Mouse (Mus musculus) MEL (cell line): ENCODE data around the gene Miga1. TPM values are rescaled to one million over a fixed set of nuclear protein-coding genes. Genes with fewer than 3 reads are reported as not detected.
"Not testable (repeated sequence)": the region's sequence is repeated elsewhere in the genome, so short reads cannot be mapped to it uniquely, and the experiment has no call there.

Source experiments
- DNase-seq: peaks from one replicate; pipeline ENCODE4 v3.0.0; 2011; ENCODE audit warnings: low read depth, low spot score
- H3K27ac ChIP-seq: 2 replicates; pipeline ENCODE4 v1.5.1; 2012; ENCODE audit warnings: low read depth, mild to moderate bottlenecking, control low read depth, low read length, moderate library complexity; ENCODE audit not compliant: control insufficient read depth
- H3K27me3 ChIP-seq, 2 experiments: fragments of 150-350 bp in 1 of 2; sonication (generic) in 1 of 2; 2 replicates each; pipeline ENCODE4 v1.6.1; 2012; ENCODE audit warnings: low read length in 2 of 2, mild to moderate bottlenecking in 2 of 2, improper control_type of control experiment in 1 of 2, moderate library complexity in 1 of 2; ENCODE audit not compliant: insufficient read depth in 2 of 2, control insufficient read depth in 1 of 2
- H3K36me3 ChIP-seq, 2 experiments: 2 replicates each; pipeline ENCODE4 v1.6.1; 2012 to 2014; ENCODE audit warnings: low read length in 2 of 2, improper control_type of control experiment in 1 of 2, inconsistent platforms in 1 of 2, mild to moderate bottlenecking in 1 of 2; ENCODE audit not compliant: insufficient read depth in 2 of 2, control insufficient read depth in 1 of 2
- H3K4me1 ChIP-seq, 2 experiments: fragments of 150-350 bp in 1 of 2; sonication (generic) in 1 of 2; 2 replicates each; pipeline ENCODE4 v1.6.1; 2012; ENCODE audit warnings: low read length in 2 of 2, improper control_type of control experiment in 1 of 2, mild to moderate bottlenecking in 1 of 2; ENCODE audit not compliant: insufficient read depth in 2 of 2, control insufficient read depth in 1 of 2
- H3K4me3 ChIP-seq, 2 experiments: fragments of 150-350 bp in 1 of 2; sonication (generic) in 1 of 2; 2 replicates each; pipeline ENCODE4 v1.5.1; 2012; ENCODE audit warnings: low read depth in 2 of 2, low read length in 2 of 2, mild to moderate bottlenecking in 2 of 2, moderate library complexity in 2 of 2, control low read depth in 1 of 2, improper control_type of control experiment in 1 of 2; ENCODE audit not compliant: control insufficient read depth in 1 of 2, insufficient read depth in 1 of 2
- H3K79me2 ChIP-seq: 2 replicates; pipeline ENCODE4 v1.6.1; 2012; ENCODE audit warnings: mild to moderate bottlenecking, low read length, moderate library complexity; ENCODE audit not compliant: control insufficient read depth, poor library complexity, insufficient read depth
- H3K9ac ChIP-seq: 2 replicates; pipeline ENCODE4 v1.6.1; 2012; ENCODE audit warnings: low read depth, mild to moderate bottlenecking, control low read depth, low read length, moderate library complexity; ENCODE audit not compliant: control insufficient read depth, poor library complexity, severe bottlenecking
- H3K9me3 ChIP-seq: fragments of 150-350 bp; sonication (generic); replicated peaks from 2 replicates; pipeline ENCODE4 v1.6.1; 2012; ENCODE audit warnings: mild to moderate bottlenecking, low read length, improper control_type of control experiment, moderate library complexity; ENCODE audit not compliant: insufficient read depth
- BHLHE40 ChIP-seq: IDR thresholded peaks from 2 replicates; pipeline ENCODE4 v1.6.1; 2012; ENCODE audit warnings: low read depth, mild to moderate bottlenecking, inconsistent platforms, low read length, improper control_type of control experiment, borderline replicate concordance
- CHD2 ChIP-seq: IDR thresholded peaks from 2 replicates; pipeline ENCODE4 v1.6.1; 2011; ENCODE audit warnings: low read length, improper control_type of control experiment
- CTCF ChIP-seq, 3 experiments: IDR thresholded peaks in 2 of 3; conservative IDR thresholded peaks in 1 of 3; 2 replicates each; pipeline ENCODE4 v1.5.1; 2011 to 2012; ENCODE audit warnings: low read length in 3 of 3, low read depth in 2 of 3, mild to moderate bottlenecking in 2 of 3, improper control_type of control experiment in 1 of 3, inconsistent platforms in 1 of 3, mixed read lengths in 1 of 3, moderate library complexity in 1 of 3; ENCODE audit not compliant: control insufficient read depth in 1 of 3, insufficient read depth in 1 of 3, poor library complexity in 1 of 3, severe bottlenecking in 1 of 3
- ELF1 ChIP-seq: IDR thresholded peaks from 2 replicates; pipeline ENCODE4 v1.6.1; 2014; ENCODE audit warnings: low read depth, mild to moderate bottlenecking, inconsistent platforms, low read length, improper control_type of control experiment, moderate library complexity
- EP300 ChIP-seq, 2 experiments: IDR thresholded peaks; 2 replicates each; pipeline ENCODE4 v1.6.1; 2011; ENCODE audit warnings: improper control_type of control experiment in 2 of 2, low read length in 2 of 2, low read depth in 1 of 2, mild to moderate bottlenecking in 1 of 2
- JUND ChIP-seq: IDR thresholded peaks from 2 replicates; pipeline ENCODE4 v1.6.1; 2011; ENCODE audit warnings: low read depth, mild to moderate bottlenecking, improper control_type of control experiment, low read length
- MAX ChIP-seq: IDR thresholded peaks from 2 replicates; pipeline ENCODE4 v1.6.1; 2011; ENCODE audit warnings: low read length, improper control_type of control experiment
- NELFE ChIP-seq: IDR thresholded peaks from 2 replicates; pipeline ENCODE4 v1.6.1; 2011; ENCODE audit warnings: low read depth, low read length, improper control_type of control experiment
- RAD21 ChIP-seq: IDR thresholded peaks from 2 replicates; pipeline ENCODE4 v1.6.1; 2011; ENCODE audit warnings: mild to moderate bottlenecking, low read depth, low read length, improper control_type of control experiment
- RCOR1 ChIP-seq: IDR thresholded peaks from 2 replicates; pipeline ENCODE4 v1.6.1; 2012; ENCODE audit warnings: low read depth, mild to moderate bottlenecking, inconsistent platforms, low read length, improper control_type of control experiment
- SIN3A ChIP-seq: IDR thresholded peaks from 2 replicates; pipeline ENCODE4 v1.6.1; 2012; ENCODE audit warnings: low read length, improper control_type of control experiment, inconsistent platforms
- SMC3 ChIP-seq: IDR thresholded peaks from 2 replicates; pipeline ENCODE4 v1.6.1; 2011; ENCODE audit warnings: low read depth, low read length, improper control_type of control experiment
- TBP ChIP-seq: IDR thresholded peaks from 2 replicates; pipeline ENCODE4 v1.8.0; 2011; ENCODE audit warnings: low read depth, low read length, improper control_type of control experiment
- ZC3H11A ChIP-seq: IDR thresholded peaks from 2 replicates; pipeline ENCODE4 v1.6.1; 2012; ENCODE audit warnings: low read depth, mild to moderate bottlenecking, inconsistent platforms, low read length, improper control_type of control experiment
- ZKSCAN1 ChIP-seq: IDR thresholded peaks from 2 replicates; pipeline ENCODE4 v1.6.1; 2012; ENCODE audit warnings: low read depth, mild to moderate bottlenecking, inconsistent platforms, low read length, improper control_type of control experiment, moderate library complexity
- ZNF384 ChIP-seq: IDR thresholded peaks from 2 replicates; pipeline ENCODE4 v1.6.1; 2012; ENCODE audit warnings: low read depth, mild to moderate bottlenecking, inconsistent platforms, low read length, improper control_type of control experiment
- polyA plus RNA-seq, 2 experiments: library from polyadenylated mRNA; stranded (reverse) in 1 of 2; unstranded in 1 of 2; fragments of >175 nt in 1 of 2; fragments of >200 nt in 1 of 2; gene quantifications; 2 replicates each; pipeline versions ENCODE4 v1.2.1 to v1.2.4; 2012; ENCODE audit warnings: low replicate concordance in 2 of 2, low read depth in 1 of 2; ENCODE audit not compliant: insufficient read length in 2 of 2, insufficient read depth in 1 of 2, missing spikeins in 1 of 2
- total RNA-seq: library from RNA; depleted of rRNA; stranded (reverse); fragments of 300-350 nt; gene quantifications from 2 replicates; pipeline ENCODE4 v1.2.3, GENCODE M21; 2012

The Miga1 gene
- total and polyA plus RNA-seq, 3 experiments: 14.2 to 16.2 TPM; not detected in 1

GRCm38 (mm10) chr3:152259409-152259808 lies 80.8 kb downstream of the Miga1 start:
- not testable (repeated sequence) for H3K9me3 ChIP-seq, H3K27me3 ChIP-seq, H3K9ac ChIP-seq, H3K79me2 ChIP-seq, H3K4me3 ChIP-seq, H3K27ac ChIP-seq
- peak; percentile 94 for TF ChIP-seq RAD21
- TF ChIP-seq ZC3H11A: peak; percentile 86
- peak; percentile 79 for TF ChIP-seq ZNF384
- peak; percentile 69 to 89 (median 79) for TF ChIP-seq CTCF (IDR thresholded peaks at IDR 0.05 in 2 of 3, conservative IDR thresholded peaks at IDR 0.05 in 1 of 3; ENCODE audit: control insufficient read depth in 1 of 3, insufficient read depth in 1 of 3, low read depth in 2 of 3, low read length in 3 of 3, poor library complexity in 1 of 3, severe bottlenecking in 1 of 3)
- TF ChIP-seq JUND: peak; percentile 39; the same call in 1 of the 2 replicates
- TF ChIP-seq SMC3: peak; percentile 83
- peak; percentile 51; the same call in 1 of the 2 replicates for TF ChIP-seq SIN3A
- TF ChIP-seq EP300 (IDR thresholded peaks at IDR 0.05; ENCODE audit: low read depth in 1 of 2, low read length in 2 of 2): 0 out of 4 replicates have a peak, but pooled peaks of 1 of the 2 experiments have one; percentile 4
- peak; percentile 98 for TF ChIP-seq TBP
- peaks cover 0 to 13% of the 10 kb centered on the region in 2 experiments; a peak in 2 of 4 replicates for H3K36me3 ChIP-seq
- DNase-seq: peak; percentile 90
- H3K4me1 ChIP-seq: peaks cover 0 to 13% of the 10 kb centered on the region in 2 experiments; a peak in 2 of 4 replicates

- Histone ChIP-seq H3K36me3 (peaks cover 0 to 10% of the 10 kb centered on the region in 2 experiments; a peak in 2 of 4 replicates), H3K4me3 (no peak overlapping the region), H3K4me1 (peaks cover 0 to 13% of the 10 kb centered on the region in 2 experiments; a peak in 2 of 4 replicates), H3K79me2 (no peaks in the 10 kb centered on the region), H3K9me3 (no peaks in the 10 kb centered on the region), H3K27me3 (no peaks in the 10 kb centered on the region), H3K9ac (no peak overlapping the region), H3K27ac (no peak overlapping the region)
- DNase-seq: no peak
- no peak for TF ChIP-seq ZNF384
- TF ChIP-seq EP300 (IDR thresholded peaks at IDR 0.05; ENCODE audit: low read depth in 1 of 2, low read length in 2 of 2): no peak
- TF ChIP-seq ZKSCAN1: no peak
- TF ChIP-seq NELFE: no peak
- TF ChIP-seq CTCF (IDR thresholded peaks at IDR 0.05 in 2 of 3, conservative IDR thresholded peaks at IDR 0.05 in 1 of 3; ENCODE audit: control insufficient read depth in 1 of 3, insufficient read depth in 1 of 3, low read depth in 2 of 3, low read length in 3 of 3, poor library complexity in 1 of 3, severe bottlenecking in 1 of 3): no peak
- no peak for TF ChIP-seq BHLHE40
- no peak for TF ChIP-seq ELF1
Observed at GRCm38 (mm10) chr3:152257528-152257927, 82.7 kb downstream of the Miga1 start.

- no peak overlapping the region for H3K4me3 ChIP-seq
- no peak for DNase-seq
- no peaks in the 10 kb centered on the region for H3K79me2 ChIP-seq
- H3K27ac ChIP-seq: no peak overlapping the region
- no peaks in the 10 kb centered on the region for H3K9me3 ChIP-seq
- no peaks in the 10 kb centered on the region for H3K4me1 ChIP-seq
- H3K27me3 ChIP-seq: no peaks in the 10 kb centered on the region
- no peak overlapping the region for H3K9ac ChIP-seq
- no peak for TF ChIP-seq EP300 (IDR thresholded peaks at IDR 0.05; ENCODE audit: low read depth in 1 of 2, low read length in 2 of 2)
- TF ChIP-seq RCOR1: no peak
- TF ChIP-seq MAX: no peak
- TF ChIP-seq CHD2: no peak
- TF ChIP-seq TBP: no peak
- no peaks in the 10 kb centered on the region for H3K36me3 ChIP-seq
Observed at GRCm38 (mm10) chr3:152250487-152250886, 89.7 kb downstream of the Miga1 start.
